Mouse (Mus musculus): ENCODE measurements at regions not wholly inside any gene's neighbourhood (a gene's known extent, or its start where the extent isn't known, plus 50 kb on each side); places are given as distances from the start of the nearest gene placed in this dataset.

DNA sequence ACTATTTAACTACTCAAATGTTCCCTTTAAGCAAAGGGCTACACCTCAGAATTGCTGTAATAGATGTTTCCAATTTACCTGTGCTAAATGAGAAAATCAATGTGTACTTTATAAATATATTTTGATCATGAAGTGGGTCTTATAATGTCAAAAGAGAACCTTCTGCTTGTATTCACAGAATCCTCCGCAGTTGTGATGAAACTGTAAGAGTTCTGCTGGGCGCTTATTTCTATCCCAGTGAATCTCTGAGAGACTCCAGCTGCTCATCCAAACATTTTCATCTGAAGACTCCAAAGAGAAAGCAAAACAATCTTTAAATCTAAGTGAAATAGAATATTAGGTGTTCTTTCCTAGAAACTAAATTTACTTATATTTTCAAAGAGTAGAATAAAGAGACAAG, 440.9 kb upstream of the Ccnh start:
- no peak overlapping the region for H3K4me3 ChIP-seq (replicated peaks)
- H3K4me1 ChIP-seq: no peaks in the 10 kb centered on the region
- TF ChIP-seq GATA1 (IDR thresholded peaks at IDR 0.05; ENCODE audit: borderline replicate concordance, low read length) (no peak), FLI1 (IDR thresholded peaks at IDR 0.05; ENCODE audit: low read length) (no peak)

DNA sequence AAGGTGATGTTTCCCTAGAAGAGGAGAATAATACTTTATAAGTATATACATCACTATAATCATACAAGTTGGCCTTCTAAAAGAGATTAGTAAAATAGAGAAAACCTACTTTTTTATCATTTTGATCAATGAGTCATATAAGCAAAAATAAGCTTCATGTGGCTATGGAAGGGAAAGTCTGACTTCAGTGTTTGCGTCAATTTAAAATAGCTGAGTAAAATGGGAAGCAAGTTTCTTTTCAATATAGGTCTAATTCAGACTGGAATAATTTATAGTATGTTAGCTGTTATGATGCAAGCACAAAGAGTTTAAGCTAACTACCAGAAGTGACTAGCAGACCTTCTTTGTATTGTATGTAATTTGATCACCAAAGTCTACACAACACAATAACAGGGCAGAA, 440.0 kb upstream of the Ccnh start:
- H3K36me3 ChIP-seq (replicated peaks; ENCODE audit: low read length): no peaks in the 10 kb centered on the region
- no peaks in the 10 kb centered on the region for H3K27me3 ChIP-seq (replicated peaks)
- no peaks in the 10 kb centered on the region for H3K4me1 ChIP-seq
- H3K9me3 ChIP-seq: no peaks in the 10 kb centered on the region
- no peak overlapping the region for H3K4me3 ChIP-seq (replicated peaks)
- TF ChIP-seq FLI1 (IDR thresholded peaks at IDR 0.05; ENCODE audit: low read length): no peak
- TF ChIP-seq GATA1 (IDR thresholded peaks at IDR 0.05; ENCODE audit: borderline replicate concordance, low read length): no peak

More for the DNA sequence above, 440.9 kb upstream of the Ccnh start:
- no peaks in the 10 kb centered on the region for H3K9me3 ChIP-seq
- H3K36me3 ChIP-seq (replicated peaks; ENCODE audit: low read length): no peaks in the 10 kb centered on the region
- H3K27me3 ChIP-seq (replicated peaks): no peaks in the 10 kb centered on the region

GRCm38 (mm10) chr13:84750136-84750535, 439.1 kb upstream of the Ccnh start:
- Histone ChIP-seq H3K4me1 (no peaks in the 10 kb centered on the region), H3K4me3 (replicated peaks) (no peak overlapping the region), H3K36me3 (replicated peaks; ENCODE audit: low read length) (no peaks in the 10 kb centered on the region), H3K27me3 (replicated peaks) (no peaks in the 10 kb centered on the region), H3K9me3 (no peaks in the 10 kb centered on the region)
- TF ChIP-seq FLI1 (IDR thresholded peaks at IDR 0.05; ENCODE audit: low read length) (no peak), GATA1 (IDR thresholded peaks at IDR 0.05; ENCODE audit: borderline replicate concordance, low read length) (no peak)

DNA sequence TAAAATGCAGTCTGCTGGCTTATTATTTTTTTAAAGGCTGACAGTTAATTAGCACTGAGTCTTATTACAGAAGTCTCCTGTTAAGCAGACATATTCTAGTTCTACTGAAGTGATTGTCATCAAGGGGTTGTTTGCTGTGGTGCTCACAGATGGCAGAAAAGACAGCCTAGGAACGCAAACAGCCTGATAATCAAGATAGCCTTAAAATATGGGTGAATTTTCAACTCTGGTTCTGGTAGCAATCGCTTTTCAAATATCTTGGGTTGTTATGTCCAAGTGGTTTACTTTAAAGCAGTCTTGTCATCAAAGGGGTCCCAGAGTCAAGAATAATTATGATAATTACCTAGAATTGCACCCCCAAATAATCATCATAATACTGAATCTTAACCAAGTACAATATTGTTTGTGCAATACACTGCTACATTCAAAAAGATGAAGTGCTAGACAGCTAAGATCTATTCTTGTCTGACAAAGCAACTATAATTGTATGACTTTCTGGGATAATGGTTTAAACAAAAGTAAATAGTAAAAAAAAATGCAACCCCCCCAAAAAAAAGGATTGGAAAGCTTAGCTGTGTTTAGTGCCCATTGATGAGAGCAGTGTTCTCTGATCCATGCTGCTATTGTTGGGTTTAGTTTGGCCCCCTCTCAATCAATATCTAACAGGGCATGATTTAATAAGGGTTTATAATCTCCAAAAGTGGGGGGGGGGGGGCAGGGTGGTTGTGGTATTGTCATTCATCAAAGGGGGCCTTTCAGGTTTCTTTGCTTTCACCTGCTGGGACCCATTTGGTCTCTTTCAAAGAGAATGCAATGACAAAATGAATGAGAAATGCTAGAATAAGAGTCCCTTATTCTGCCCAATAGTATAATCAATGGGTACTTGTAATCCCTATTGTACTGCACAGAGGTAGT, 437.4 kb upstream of the Ccnh start:
- Histone ChIP-seq H3K4me1 (no peaks in the 10 kb centered on the region), H3K36me3 (replicated peaks; ENCODE audit: low read length) (no peaks in the 10 kb centered on the region), H3K4me3 (replicated peaks) (no peak overlapping the region), H3K27me3 (replicated peaks) (no peaks in the 10 kb centered on the region), H3K9me3 (no peaks in the 10 kb centered on the region)
- TF ChIP-seq FLI1 (IDR thresholded peaks at IDR 0.05; ENCODE audit: low read length) (no peak), GATA1 (IDR thresholded peaks at IDR 0.05; ENCODE audit: borderline replicate concordance, low read length) (no peak)

- Histone ChIP-seq H3K27me3 (replicated peaks) (no peaks in the 10 kb centered on the region), H3K36me3 (replicated peaks; ENCODE audit: low read length) (no peaks in the 10 kb centered on the region)
- no peak for TF ChIP-seq FLI1 (IDR thresholded peaks at IDR 0.05; ENCODE audit: low read length)
- TF ChIP-seq GATA1 (IDR thresholded peaks at IDR 0.05; ENCODE audit: borderline replicate concordance, low read length): no peak
These were observed 436.8 kb upstream of the Ccnh start for GRCm38 (mm10) chr13:84752491-84752820.

DNA sequence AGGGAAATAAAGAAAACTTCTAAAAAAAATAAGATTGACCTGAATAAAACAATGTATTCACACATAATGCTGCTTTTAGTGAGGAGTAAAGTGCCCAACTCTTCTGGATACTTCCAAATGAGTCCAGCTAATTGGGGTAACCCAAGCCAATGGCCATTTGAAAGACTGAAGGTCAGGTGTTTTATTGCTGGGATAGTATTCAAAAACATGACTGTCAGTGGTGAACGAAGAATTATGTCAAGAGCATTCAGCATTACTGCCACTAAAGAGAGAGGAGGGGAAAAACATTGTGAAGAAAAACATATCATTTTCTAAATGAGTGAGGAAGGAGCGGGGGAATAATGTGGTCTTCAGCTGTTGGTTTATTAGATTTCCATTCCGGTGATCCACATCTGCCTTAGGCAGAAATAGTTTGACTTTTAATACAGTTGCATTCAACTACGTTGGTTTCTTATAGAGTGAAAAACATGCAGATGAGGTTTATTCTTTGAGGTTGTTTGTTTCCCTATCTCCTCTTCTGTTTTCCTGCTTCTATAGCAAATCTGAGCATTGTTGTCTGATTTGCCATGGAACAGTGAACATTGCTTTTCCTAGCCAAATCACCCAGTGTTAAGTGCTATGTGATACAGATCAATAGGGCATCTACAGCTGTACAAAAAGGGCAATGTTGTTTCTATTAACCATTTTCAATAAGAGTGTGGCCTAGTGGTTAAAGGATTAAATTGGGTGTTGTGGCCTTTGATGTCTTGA, 435.3 kb upstream of the Ccnh start:
- H3K4me3 ChIP-seq (replicated peaks): no peak overlapping the region
- H3K9me3 ChIP-seq: no peaks in the 10 kb centered on the region
- H3K27me3 ChIP-seq (replicated peaks): no peaks in the 10 kb centered on the region
- H3K36me3 ChIP-seq (replicated peaks; ENCODE audit: low read length): no peaks in the 10 kb centered on the region
- no peak for TF ChIP-seq FLI1 (IDR thresholded peaks at IDR 0.05; ENCODE audit: low read length)
- TF ChIP-seq GATA1 (IDR thresholded peaks at IDR 0.05; ENCODE audit: borderline replicate concordance, low read length): no peak
- no peaks in the 10 kb centered on the region for H3K4me1 ChIP-seq

More at GRCm38 (mm10) chr13:84752491-84752820, 436.8 kb upstream of the Ccnh start:
- Histone ChIP-seq H3K9me3 (no peaks in the 10 kb centered on the region), H3K4me1 (no peaks in the 10 kb centered on the region), H3K4me3 (replicated peaks) (no peak overlapping the region)

- H3K36me3 ChIP-seq (replicated peaks; ENCODE audit: low read length): no peaks in the 10 kb centered on the region
- H3K27me3 ChIP-seq (replicated peaks): no peaks in the 10 kb centered on the region
- TF ChIP-seq FLI1 (IDR thresholded peaks at IDR 0.05; ENCODE audit: low read length) (no peak), GATA1 (IDR thresholded peaks at IDR 0.05; ENCODE audit: borderline replicate concordance, low read length) (no peak)
- H3K4me3 ChIP-seq (replicated peaks): no peak overlapping the region
- H3K4me1 ChIP-seq: no peaks in the 10 kb centered on the region
- H3K9me3 ChIP-seq: no peaks in the 10 kb centered on the region
These were observed 434.1 kb upstream of the Ccnh start for GRCm38 (mm10) chr13:84754821-84755725.

- no peaks in the 10 kb centered on the region for H3K9me3 ChIP-seq
- no peaks in the 10 kb centered on the region for H3K27me3 ChIP-seq (replicated peaks)
- TF ChIP-seq FLI1 (IDR thresholded peaks at IDR 0.05; ENCODE audit: low read length): no peak
- no peak for TF ChIP-seq GATA1 (IDR thresholded peaks at IDR 0.05; ENCODE audit: borderline replicate concordance, low read length)
- no peak overlapping the region for H3K4me3 ChIP-seq (replicated peaks)
- H3K36me3 ChIP-seq (replicated peaks; ENCODE audit: low read length): no peaks in the 10 kb centered on the region
- H3K4me1 ChIP-seq: no peaks in the 10 kb centered on the region
These were observed 432.3 kb upstream of the Ccnh start for GRCm38 (mm10) chr13:84756796-84757335.

GRCm38 (mm10) chr13:84757896-84758567, 431.2 kb upstream of the Ccnh start:
- H3K27me3 ChIP-seq (replicated peaks): no peaks in the 10 kb centered on the region
- H3K9me3 ChIP-seq: no peaks in the 10 kb centered on the region
- no peaks in the 10 kb centered on the region for H3K4me1 ChIP-seq
- H3K36me3 ChIP-seq (replicated peaks; ENCODE audit: low read length): no peaks in the 10 kb centered on the region
- no peak overlapping the region for H3K4me3 ChIP-seq (replicated peaks)
- TF ChIP-seq GATA1 (IDR thresholded peaks at IDR 0.05; ENCODE audit: borderline replicate concordance, low read length): no peak

All from megakaryocyte, embryonic 14.5 days (primary cell).